Mouse (Mus musculus) forelimb bud, embryonic 11.5 days (tissue): ENCODE measurements at regions not wholly inside any gene's neighbourhood (a gene's known extent, or its start where the extent isn't known, plus 50 kb on each side); places are given as distances from the start of the nearest gene placed in this dataset.
A peak's percentile ranks its signal among the peaks of the same experiment; 100 is the strongest.

Experiments
- DNase-seq: peaks from one replicate; pipeline ENCODE4 v3.0.0-alpha.2; 2012; ENCODE audit warnings: low read depth, low spot score

DNA sequence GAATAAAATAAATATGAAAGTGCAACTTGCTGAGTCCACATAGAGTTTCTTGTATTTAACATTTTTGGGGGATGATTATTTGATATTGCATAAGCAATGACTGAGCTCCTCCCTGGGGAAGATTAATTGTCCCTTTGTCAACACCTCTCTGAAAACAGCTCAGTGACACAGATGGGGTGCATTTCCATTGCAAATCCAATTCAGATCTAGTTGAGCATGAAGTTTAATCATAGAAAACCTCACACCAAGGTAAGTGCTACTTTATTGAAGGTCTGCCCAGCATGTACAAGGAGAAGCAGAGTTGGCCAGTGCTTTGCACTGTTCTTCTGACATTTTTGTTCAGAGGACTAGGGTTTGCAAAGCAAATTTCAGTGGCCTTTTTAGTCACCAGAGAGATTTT lies 827.5 kb upstream of the Cdh6 start:
- DNase-seq = no peak

DNA sequence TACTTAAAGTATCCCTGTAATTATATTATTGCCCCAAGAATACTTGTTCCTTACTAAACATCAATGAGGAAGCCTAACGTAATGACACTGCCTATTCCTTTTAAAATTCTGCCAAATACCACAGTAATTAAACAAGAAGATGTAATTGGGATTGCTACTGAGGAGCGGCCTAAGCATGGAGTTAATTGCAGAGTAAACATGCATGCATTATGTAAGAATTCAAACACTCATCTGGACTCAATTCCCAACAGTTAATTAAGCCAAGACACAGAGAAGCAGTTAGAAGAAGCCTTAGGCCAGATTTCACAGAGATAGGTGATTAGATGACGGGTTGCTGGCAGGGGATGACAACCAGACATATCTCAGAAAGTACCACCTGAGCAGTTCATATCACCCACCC lies 816.3 kb upstream of the Cdh6 start:
- no peak for DNase-seq

DNA sequence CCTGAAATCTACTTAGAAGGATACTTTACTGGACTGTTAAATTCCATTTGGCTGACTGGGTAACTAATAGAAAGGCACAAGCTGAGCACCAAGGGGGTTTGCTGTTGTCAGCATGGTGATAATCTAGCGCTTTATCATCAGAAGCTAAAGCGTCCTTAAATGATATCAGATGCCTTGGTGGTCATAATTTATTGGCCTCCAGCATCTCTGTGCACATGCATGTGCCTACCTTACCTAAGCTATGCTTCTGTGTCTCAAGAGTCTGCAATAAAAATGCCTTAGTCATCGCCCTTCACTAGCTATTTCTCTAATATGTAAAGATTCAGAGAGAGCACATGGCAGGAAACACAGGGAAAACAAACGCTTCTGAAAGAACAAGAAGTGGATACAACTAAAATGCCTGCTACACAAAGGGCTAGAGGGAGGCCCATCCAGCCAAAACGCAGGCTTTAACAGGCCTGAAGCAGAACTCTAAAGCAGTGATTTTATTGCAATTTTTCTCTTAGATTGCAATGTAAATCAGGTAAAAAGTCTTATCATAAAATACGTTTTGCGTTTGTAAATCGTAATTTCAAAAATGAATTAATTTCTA lies 815.5 kb upstream of the Cdh6 start:
- peak; percentile 17 for DNase-seq

DNA sequence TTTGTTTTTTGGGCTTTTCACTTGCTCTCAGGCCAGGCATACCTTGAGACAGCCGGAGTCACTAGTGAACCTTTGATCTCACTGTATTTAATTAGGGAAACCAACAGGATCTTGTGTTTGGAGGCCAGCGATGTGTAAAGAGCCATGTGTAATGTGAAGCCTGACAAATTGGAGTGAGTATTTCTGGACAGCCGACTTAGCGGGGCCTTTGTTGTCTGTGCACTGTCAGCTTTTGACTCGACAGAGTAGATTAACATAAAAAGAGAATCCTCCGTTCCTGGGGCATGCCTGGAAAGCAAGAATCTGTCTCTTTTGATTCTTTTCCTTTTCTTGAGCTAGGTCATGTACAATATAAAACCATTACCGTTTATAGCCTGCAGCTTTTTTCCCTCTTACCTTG lies 796.3 kb upstream of the Cdh6 start:
- DNase-seq = peak; percentile 23
